12 mouse cellular contexts compared by ENCODE assay signal in the genomic region with DNA sequence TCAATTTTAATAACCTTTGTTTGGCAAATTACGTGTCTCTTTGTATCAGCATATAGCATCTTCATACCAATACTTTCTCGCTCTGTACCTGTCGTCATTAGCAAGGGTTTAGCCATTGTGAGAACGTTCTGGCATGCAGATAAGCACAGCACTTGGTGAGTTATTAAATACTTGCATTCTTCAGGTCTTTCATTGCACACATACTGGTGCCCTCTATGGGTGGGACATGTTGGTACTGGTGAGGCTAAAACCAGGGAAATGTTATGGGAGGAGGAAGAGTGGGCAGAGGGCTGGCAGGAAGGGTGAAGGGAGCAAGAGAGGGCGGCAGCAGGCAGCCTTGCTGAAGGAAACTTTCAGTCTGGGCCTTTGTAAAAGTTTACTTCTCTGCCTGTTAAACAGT.
DNase-seq lines count a peak whose midpoint lies in the region; ATAC-seq and TF ChIP-seq lines count a peak whose summit lies in the region.
"Had no signal": no experiment of that assay in that cellular context is flagged by ENCODE, and none has a peak within 500 bp of the region (broad histone marks: within the 10 kb centered on the region; RNA-seq: fewer than 3 reads in every experiment).

No protein-coding gene starts in this region.

- H3K4me1 ChIP-seq in heart, adult 2 months (ENCODE audit: control insufficient read depth, insufficient read depth, low read length): no peaks in the 10 kb centered on the region
- H3K4me1 ChIP-seq in spleen, adult 2 months (ENCODE audit: control insufficient read depth, insufficient read depth, insufficient read length): no peaks in the 10 kb centered on the region
- H3K4me1 ChIP-seq in hindbrain, embryonic 12.5 days: no peaks in the 10 kb centered on the region
- H3K4me1 ChIP-seq in heart, embryonic 12.5 days (replicated peaks): no peaks in the 10 kb centered on the region
- H3K4me1 ChIP-seq: neural tube, embryonic 12.5 days had no signal

- no peak overlapping the region for H3K9ac ChIP-seq in heart, adult 2 months (ENCODE audit: low read depth, low read length)
- no peak overlapping the region for H3K9ac ChIP-seq in hindbrain, embryonic 12.5 days
- H3K9ac ChIP-seq in heart, embryonic 12.5 days: no peak overlapping the region
- H3K9ac ChIP-seq: neural tube, embryonic 12.5 days had no signal

- DNase-seq in heart, adult 2 months: no peak
- no peak for DNase-seq in heart, postnatal 25 days (ENCODE audit: low spot score)
- DNase-seq in spleen, adult 2 months (ENCODE audit: low read depth in 1 of 2, low spot score in 2 of 2): no peak
- DNase-seq in spleen, postnatal 10 days (ENCODE audit: low spot score in 2 of 2): no peak
- peak; percentile 12 to 48 for DNase-seq in lung, adult 18-20 months
- DNase-seq in thymus, postnatal 25 days: peak; percentile 16
- DNase-seq: right cerebral cortex, postnatal 4 days had no signal

- TF ChIP-seq CTCF in heart, adult 2 months (IDR thresholded peaks at IDR 0.05): peak; percentile 50
- TF ChIP-seq CTCF in spleen, adult 2 months (IDR thresholded peaks at IDR 0.05; ENCODE audit: extremely low read depth, insufficient read depth, insufficient read length, insufficient replicate concordance): peak; percentile 7; the same call in 1 of the 2 replicates

- no peaks in the 10 kb centered on the region; the same call in 1 of the 2 replicates for H3K36me3 ChIP-seq in heart, adult 2 months (ENCODE audit: control insufficient read depth, insufficient read depth, low read length)
- H3K36me3 ChIP-seq in spleen, adult 2 months (ENCODE audit: control insufficient read depth, insufficient read depth, low read length): peaks cover 8% of the 10 kb centered on the region
- no peaks in the 10 kb centered on the region for H3K36me3 ChIP-seq in hindbrain, embryonic 12.5 days
- peaks cover 27% of the 10 kb centered on the region for H3K36me3 ChIP-seq in heart, embryonic 12.5 days
- H3K36me3 ChIP-seq: neural tube, embryonic 12.5 days had no signal

- no peaks in the 10 kb centered on the region for H3K9me3 ChIP-seq in hindbrain, embryonic 12.5 days (replicated peaks)
- H3K9me3 ChIP-seq in heart, embryonic 12.5 days (replicated peaks): no peaks in the 10 kb centered on the region
- H3K9me3 ChIP-seq: neural tube, embryonic 12.5 days had no signal

- no peak overlapping the region for H3K4me3 ChIP-seq in heart, adult 2 months
- H3K4me3 ChIP-seq in spleen, adult 2 months (ENCODE audit: extremely low read depth, insufficient read depth, insufficient read length): no peak overlapping the region
- H3K4me3 ChIP-seq in hindbrain, embryonic 12.5 days: no peak overlapping the region
- H3K4me3 ChIP-seq in heart, embryonic 12.5 days: no peak overlapping the region
- H3K4me3 ChIP-seq: neural tube, embryonic 12.5 days had no signal

- H3K27me3 ChIP-seq in heart, adult 2 months (ENCODE audit: control insufficient read depth, insufficient read depth, low read length): no peaks in the 10 kb centered on the region
- no peaks in the 10 kb centered on the region for H3K27me3 ChIP-seq in spleen, adult 2 months (ENCODE audit: control insufficient read depth, insufficient read depth, low read length)
- no peaks in the 10 kb centered on the region for H3K27me3 ChIP-seq in hindbrain, embryonic 12.5 days
- H3K27me3 ChIP-seq in heart, embryonic 12.5 days (replicated peaks): no peaks in the 10 kb centered on the region
- H3K27me3 ChIP-seq: neural tube, embryonic 12.5 days had no signal

- no peak overlapping the region for H3K27ac ChIP-seq in heart, adult 2 months
- no peak overlapping the region for H3K27ac ChIP-seq in spleen, adult 2 months (ENCODE audit: insufficient read depth, low read length)
- H3K27ac ChIP-seq in hindbrain, embryonic 12.5 days: no peak overlapping the region
- H3K27ac ChIP-seq in heart, embryonic 12.5 days (ENCODE audit: poor library complexity, severe bottlenecking): no peak overlapping the region
- H3K27ac ChIP-seq: macrophage; neural tube, embryonic 12.5 days had no signal

- 82% methylated on average over 5 of the region's 5 CpGs for WGBS in heart, adult 2 months
- 89% methylated on average over 5 of the region's 5 CpGs for WGBS in spleen, adult 2 months
- 89% methylated on average over 5 of the region's 5 CpGs for WGBS in hindbrain, embryonic 12.5 days
- 68% methylated on average over 5 of the region's 5 CpGs for WGBS in heart, embryonic 12.5 days

- H3K79me2 ChIP-seq in heart, adult 2 months (replicated peaks; ENCODE audit: control insufficient read depth, insufficient read depth, low read length): no peaks in the 10 kb centered on the region

- H3K4me2 ChIP-seq in hindbrain, embryonic 12.5 days (replicated peaks): no peak overlapping the region
- no peak overlapping the region for H3K4me2 ChIP-seq in heart, embryonic 12.5 days
- H3K4me2 ChIP-seq: neural tube, embryonic 12.5 days had no signal

- ATAC-seq in hindbrain, embryonic 12.5 days (ENCODE audit: low FRiP score): no peak
- ATAC-seq in heart, embryonic 12.5 days (ENCODE audit: insufficient number of reproducible peaks, low FRiP score): no peak
- ATAC-seq: activated CD4-positive, CD25-positive, alpha-beta regulatory T cell, adult 4 months had no signal

- TF ChIP-seq EP300 in heart, adult 2 months (IDR thresholded peaks at IDR 0.05; ENCODE audit: insufficient read depth, low read depth, low read length): no peak

- intact Hi-C loops in heart, adult 2 months (cut with DNase I): loop anchor here (5.0 kb wide), 1 partner anchor 160 kb away; no protein-coding TSS in a partner anchor
- intact Hi-C loops in heart, postnatal 25 days (cut with DNase I): no loop called here

- no peak for TF ChIP-seq POLR2A in heart, adult 2 months (IDR thresholded peaks at IDR 0.05; ENCODE audit: insufficient read depth, low read depth, low read length)
- TF ChIP-seq POLR2A in spleen, adult 2 months (IDR thresholded peaks at IDR 0.05; ENCODE audit: low read depth, low read length): no peak

Comparison
In these comparisons a context has a peak if more than half of its experiments do, and no peak if none do; other contexts are left out.
1. DNase-seq: peak in lung, adult 18-20 months (2 of 2) and thymus, postnatal 25 days (single experiment); none in heart, adult 2 months (0 of 2), heart, postnatal 25 days (single experiment), spleen, adult 2 months (0 of 2) and spleen, postnatal 10 days (0 of 2).